Mouse (Mus musculus): ENCODE data around the gene Capn8.

Capn8 gene

DNA sequence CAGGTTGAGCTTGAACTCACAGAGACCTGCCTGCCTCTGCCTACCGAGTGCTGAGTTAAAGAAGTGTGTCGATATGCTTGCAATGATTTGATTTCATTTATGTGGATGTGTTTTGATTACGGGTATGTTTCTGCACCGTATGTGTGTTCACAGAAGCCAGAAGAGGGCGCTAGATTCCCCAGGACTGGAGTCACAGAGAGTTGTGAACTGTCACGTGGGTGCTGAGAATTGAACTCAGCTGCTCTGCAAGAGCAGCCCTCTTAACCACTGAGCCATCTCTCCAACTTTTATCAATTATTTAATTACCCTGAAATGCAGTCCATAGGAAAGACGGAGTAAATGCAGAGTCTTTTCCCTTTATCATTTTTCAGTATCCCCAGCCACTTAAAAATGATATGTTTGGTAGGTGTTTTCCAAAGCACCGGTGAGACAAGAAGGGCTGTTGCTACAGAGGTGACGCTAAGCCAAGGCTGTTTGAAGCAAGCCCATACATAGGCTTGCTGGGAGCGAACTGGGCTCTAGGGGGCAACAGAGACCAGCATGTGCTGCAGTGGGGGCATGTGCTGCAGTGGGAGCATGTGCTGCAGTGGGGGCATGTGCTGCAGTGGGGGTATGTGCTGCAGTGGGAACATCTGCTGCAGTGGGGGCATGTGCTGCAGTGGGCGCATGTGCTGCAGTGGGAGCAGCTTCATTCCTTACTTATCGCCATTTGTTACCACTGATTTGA, 11.0 kb upstream of the Capn8 start:
- peak; percentile 19 for DNase-seq (ENCODE audit: low spot score)

DNA sequence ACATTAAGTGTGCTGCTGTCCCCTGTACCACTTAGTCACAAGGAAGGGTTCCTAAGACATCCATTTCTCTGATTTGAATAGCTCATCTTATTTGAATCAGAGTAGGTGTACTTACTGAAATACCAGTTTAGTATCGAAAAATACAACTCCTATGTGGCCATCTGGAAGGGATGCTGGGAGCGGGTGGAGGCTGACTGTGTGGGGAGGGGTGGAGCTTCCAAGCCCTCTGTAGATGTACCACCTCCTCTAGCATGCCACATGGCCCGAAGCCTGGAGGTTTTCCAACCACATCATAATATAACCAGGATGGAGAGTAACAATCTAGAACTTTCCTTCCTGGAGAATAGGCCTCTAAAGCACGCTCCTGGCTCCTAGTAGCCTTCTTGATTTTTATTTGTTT, 6.5 kb upstream of the Capn8 start:
- DNase-seq (ENCODE audit: low spot score) = no peak

DNA sequence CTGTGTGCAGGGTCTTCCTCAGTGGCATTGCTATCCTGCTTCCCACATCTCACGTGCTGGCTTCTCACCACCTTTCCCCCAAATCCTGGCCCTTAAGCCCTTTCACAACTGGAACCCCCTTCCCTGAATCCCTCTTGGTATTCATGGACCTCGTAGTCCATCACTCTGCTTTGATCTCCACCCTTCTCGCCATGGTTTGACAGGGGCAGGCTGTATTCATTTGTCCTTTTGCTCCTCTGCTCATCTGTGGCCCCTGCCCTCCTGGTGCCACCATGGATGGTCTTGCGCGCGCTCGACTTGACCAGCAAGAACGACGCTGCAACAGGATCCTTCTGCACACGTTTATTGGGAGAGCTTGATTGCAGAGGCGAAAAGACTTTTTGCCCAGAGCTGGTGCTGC, 5.3 kb upstream of the Capn8 start:
- DNase-seq (ENCODE audit: low spot score) = no peak

DNA sequence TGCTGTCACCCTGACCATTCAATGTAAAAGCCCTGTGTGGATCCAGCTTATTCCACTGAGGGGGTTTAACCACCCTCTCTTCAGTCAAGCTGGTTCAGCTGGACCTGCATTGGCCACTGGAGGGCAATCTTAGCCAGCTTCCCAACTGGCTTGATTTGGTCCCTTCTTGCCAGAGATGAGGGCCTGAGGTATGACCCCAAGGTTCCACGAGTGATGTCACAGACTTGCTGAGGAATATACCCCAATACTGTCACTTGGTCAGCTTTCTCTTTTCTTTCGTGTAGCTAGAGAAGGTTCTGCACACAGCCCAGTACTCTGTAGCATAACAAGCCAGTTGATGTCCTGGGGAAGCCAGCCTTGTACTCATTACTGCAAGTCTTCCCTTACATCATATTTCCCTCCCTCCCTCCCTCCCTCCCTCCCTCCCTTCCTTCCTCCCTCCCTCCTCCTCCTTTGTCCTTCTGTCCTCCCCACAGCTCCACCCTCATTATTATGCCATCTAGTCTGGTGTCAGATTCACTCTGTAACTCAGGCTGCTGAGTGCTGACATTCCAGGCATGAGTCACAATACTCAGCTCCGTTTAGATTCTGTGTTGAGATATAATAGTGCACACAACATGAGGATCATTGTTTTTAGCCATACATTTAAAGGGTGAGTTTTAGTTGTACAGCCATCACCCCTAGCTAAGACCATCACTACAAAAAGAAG, 4.3 kb upstream of the Capn8 start:
- DNase-seq (ENCODE audit: low spot score) = no peak

DNA sequence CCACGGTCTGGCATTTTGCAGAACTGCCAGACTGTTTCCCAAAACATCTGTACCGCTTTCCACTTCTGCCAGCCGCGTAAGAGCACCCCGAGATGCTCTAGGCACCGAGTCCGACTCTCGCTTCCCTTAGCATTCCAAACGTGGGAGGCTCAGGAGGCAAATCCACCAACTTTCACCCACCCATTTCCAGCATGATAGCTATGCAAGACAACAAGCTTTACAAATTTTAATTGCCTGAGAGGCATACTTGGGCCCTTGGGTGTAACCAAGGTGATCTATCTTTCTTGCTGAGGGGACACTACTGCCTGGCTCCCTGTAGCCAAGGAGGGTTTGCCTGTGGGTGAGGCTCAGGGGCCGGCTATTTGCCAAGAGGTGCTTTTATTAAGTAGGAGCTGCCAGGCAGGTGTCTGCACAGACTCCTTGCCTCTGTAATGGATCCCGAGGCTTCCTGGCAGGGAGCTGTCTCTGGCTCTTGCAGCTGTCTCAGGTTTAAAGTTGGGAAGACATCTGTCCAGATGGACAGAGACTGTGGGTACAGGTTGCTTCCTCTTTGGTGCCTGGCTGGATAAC, 2.8 kb upstream of the Capn8 start:
- no peak for DNase-seq (ENCODE audit: low spot score)

DNA sequence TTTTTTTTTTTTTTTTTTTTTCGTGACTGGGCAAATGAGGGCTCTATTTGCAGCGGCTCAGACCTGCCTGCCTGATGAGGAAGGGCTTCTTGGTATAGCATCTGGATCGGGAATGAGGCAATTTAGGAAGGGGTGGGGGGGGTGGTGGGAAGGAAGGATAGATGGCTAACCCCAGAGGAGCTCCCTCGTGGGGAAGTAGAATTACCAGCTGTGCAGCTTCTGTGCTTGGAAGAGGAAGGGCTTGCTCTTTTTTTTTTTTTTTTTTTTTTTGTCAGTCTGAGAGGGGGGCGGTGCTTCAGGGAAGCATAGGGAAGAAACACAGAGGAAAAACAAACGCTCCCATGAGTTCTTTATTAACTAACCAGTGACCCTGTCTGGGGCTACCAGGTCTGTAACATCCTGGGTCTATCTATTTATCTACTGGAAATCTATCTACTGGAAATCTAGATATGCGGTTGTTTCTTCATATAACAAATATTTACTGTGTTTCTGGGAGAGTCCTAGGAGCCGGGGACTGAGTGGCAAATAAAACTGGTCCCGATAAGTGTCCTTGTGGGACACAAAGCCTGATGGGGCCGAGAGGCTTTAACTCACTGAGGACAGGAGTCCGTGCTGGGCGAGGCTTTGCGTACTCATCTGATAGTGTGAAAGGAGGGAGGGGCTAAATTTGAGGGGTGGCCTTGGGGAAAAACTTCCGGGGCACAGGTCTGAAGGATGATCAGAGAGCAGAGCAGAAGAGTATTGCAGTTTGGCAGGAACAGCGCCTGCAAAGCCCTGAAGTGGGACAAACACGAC, 2.0 kb upstream of the Capn8 start:
- no peak for DNase-seq (ENCODE audit: low spot score)

DNA sequence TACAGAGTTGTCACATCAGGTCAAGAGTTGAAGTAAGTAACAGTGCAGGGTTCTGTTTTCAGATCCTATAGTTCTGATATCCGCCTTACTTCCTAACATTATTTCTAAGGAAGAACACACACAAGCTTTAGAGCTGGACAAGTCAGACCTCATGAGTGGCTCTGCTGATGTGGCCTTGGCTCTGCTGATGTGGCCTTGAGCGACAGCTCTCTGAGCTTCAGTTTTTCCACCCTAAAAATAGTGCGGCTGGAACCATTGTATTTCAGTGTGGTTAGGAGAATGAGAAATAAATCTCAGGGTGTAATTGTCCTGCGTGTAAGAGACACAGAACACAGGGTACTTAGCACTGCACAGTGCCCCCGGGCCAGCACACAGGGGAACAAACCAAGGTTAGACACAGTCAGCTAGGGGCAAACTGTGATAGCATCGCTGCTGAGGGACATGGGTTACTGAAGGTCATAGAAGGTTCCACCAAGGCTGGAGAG, 586 bp downstream of the Capn8 start:
- DNase-seq (ENCODE audit: low spot score) = no peak

DNA sequence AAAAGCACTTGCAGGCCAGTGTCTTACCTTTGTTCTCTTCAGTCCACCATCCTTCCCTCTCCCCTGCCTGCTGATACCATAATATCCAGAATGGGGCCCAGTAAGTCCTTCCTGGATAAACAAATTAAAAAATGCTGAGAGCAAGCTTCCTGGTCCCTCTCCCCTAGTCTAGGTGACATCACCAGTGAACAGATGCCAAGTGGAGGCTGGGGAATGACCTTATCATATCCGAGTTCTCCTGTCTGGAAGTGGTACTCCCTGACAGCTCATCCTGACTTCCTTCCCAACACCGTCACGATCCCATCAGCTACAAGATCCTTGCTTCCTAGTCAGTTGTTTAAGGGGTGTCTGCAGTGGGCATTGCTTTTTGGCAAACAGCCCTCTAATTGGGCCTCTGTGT, 6.3 kb downstream of the Capn8 start:
- DNase-seq (ENCODE audit: low spot score) = no peak

DNA sequence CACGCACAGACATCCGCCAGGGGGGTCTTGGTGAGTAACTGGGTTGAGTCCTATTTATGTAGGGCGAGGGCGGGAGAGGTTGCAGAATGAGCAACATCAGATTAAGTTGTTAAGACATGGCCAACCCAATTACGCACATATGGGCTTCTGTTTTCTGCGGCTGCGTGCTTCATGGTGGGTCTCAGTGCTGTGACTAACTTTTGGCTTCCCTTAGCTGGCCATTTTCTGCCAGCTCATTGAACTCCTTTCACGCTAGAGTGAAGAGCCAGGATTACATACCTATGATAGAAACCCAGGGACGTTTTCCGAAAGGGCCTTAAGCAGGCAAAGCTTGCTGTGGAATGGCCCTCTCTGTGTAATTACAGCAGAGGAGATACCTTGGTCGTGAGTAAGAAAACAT, 7.2 kb downstream of the Capn8 start:
- DNase-seq (ENCODE audit: low spot score) = no peak

DNA sequence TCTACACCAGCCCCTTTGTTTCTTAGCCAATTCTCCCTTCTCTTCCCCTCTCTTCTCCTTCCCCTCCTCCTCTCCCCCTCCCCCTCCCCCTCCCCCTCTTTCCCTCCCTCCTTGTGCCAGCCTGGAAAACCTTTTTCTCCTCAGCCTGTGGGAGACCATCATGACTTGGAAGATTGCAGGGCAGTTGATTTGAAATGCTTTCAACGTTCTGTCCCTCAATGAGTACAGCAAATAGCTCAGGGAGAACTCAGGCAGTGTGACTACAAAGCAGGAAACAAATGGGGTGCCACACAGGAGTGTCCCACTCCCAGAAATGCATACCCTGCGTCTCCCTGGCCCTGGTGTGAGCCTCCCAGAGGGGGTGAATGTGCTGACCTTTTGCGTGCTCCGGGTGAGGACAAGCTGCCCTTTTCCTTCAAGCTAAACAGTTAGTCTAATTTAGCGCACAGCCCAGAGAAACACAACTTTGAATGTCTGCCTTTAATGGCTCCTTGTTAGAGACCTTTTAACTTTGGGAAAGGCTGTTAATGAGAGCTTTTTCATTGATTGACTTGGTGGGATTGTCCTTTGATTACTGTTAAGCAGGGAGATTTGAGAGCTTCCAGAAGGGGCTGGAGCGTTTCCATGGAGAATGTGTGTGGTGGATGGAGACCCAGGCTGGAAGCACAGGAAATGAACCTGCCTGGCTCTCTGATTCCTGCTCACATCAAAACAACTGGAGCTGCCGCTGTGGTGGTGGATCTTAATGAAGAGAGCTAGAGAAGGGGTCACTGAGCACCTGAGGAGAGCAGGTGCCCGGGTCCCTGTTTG, 9.3 kb downstream of the Capn8 start:
- DNase-seq (ENCODE audit: low spot score) = no peak

DNA sequence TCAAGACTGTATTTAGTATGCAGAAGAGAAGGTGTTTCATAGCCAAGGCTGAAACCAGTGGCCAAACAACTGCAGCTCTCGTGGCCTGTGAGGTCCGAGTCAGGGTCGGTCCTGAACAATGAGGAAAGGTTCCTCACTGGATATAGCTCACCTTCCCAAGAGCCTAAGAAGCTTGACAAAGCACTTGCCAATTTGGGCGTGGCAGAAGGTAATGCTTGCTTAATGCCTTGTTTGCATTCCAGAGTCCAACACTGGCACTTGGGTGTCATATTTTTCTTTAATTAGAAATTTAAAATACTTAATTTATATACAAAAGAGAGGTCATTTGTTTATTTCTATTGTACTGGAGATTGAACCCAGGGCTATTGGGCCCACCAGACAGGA, 9.9 kb downstream of the Capn8 start:
- no peak for DNase-seq (ENCODE audit: low spot score)

DNA sequence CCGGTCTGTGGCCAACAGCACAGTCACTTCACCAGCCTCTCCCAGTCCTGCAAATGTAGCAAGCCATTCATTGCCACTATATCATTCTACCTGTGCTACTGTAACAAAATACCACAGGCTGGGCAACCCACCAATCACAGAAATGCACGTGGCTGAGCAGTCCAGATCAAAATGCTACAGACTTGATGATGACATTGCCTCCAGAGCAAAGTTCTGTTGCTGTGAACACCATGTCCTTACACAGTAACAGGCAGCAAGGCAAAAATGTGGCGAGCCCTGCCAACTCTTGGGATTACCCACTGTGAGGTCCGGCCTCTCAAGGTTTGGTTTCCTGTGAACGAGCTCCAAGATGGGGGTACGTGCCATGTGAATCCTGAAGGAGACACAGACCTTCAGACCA, 19.4 kb downstream of the Capn8 start:
- no peak for DNase-seq (ENCODE audit: low spot score)

DNA sequence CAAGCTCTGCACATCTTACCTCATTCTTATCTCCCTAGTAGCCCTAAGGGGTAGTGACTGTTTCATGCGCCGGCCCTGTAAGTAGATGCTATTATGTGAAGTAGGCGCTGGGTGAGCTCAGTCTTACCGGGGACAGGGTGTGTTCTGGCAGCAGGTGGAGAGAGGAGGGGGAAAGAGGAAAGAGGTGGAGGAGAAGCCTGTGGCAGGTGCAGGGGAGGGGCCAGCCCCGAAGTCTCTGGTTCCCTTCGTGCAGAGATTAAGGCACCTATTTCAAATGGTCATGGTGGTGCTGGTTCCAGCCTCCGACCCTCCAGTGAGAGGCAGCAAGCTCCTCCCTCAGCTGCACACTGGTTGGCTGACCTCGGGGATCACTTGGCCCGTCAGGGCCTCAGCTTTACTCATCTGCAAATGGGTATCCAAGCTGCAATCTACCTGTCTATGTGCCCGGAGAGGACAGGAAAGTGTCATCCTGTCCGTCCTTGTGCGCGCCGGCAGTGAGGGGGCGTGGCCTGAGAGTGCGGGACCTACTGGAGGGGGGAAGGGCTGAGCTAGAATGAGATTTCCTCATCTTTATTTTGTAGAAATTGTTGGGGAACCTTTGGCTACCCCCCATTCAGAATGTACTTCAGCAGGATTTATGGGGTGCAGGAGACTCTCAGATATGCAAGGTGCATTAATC, 20.5 kb downstream of the Capn8 start:
- DNase-seq (ENCODE audit: low spot score) = peak; percentile 7

DNA sequence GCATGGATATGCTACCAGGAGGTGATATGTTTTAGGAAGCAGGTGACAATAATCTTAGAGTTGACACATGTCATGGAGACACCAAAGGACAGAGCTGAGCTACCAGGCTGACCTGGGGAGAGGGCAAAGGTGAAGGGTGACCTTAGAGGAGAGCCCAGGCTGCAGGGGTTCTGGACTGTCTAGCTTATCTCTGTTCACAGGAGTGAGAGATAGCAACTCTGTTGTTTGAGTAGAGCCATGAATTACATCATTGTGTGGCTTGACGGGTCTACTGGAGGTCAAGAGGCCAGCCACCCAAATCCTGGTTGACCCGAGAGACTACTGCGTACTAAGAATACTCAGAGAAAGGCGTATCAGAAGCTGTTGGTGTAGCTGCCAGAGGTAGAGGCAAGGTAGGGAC, 22.9 kb downstream of the Capn8 start:
- no peak for DNase-seq (ENCODE audit: low spot score)

DNA sequence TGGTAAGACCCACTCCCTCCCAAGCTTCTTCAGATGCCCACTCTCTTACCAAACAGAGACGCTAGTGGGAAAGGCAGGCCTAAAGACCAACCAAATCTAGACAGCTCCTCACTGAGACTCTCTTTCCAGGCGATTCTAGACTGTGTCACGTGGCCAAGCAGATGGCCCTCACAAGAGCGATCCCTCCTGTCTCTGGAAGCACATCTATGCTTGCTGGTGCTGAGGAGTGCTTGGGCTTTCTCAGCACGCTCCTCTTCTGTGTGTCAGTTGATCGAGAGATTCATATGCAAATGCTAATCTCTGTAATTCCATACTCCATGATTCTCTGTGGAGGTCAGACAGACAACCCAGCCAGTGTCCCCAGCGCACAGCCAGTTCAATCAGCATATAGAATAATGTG, 26.7 kb downstream of the Capn8 start:
- no peak for DNase-seq (ENCODE audit: low spot score)

DNA sequence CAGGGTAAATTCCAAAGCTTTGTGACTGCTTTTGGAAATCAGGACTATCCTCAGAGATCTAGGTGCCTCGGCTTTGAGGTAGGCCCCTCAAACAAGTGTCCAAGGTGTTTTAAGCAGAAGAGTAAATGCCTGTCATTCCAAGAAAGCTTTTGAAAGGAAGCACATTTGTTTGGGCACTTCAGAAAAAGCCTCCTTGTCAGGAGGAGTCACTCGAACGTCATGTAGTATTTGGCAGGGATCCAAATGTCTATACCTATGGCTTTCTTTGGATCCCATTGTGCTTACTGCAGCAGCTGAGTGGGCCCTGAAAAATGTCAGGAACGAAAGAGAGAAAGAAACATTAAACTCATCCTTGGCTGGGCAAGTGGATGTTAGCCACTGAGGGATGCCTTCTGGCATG, 27.6 kb downstream of the Capn8 start:
- DNase-seq (ENCODE audit: low spot score) = no peak

DNA sequence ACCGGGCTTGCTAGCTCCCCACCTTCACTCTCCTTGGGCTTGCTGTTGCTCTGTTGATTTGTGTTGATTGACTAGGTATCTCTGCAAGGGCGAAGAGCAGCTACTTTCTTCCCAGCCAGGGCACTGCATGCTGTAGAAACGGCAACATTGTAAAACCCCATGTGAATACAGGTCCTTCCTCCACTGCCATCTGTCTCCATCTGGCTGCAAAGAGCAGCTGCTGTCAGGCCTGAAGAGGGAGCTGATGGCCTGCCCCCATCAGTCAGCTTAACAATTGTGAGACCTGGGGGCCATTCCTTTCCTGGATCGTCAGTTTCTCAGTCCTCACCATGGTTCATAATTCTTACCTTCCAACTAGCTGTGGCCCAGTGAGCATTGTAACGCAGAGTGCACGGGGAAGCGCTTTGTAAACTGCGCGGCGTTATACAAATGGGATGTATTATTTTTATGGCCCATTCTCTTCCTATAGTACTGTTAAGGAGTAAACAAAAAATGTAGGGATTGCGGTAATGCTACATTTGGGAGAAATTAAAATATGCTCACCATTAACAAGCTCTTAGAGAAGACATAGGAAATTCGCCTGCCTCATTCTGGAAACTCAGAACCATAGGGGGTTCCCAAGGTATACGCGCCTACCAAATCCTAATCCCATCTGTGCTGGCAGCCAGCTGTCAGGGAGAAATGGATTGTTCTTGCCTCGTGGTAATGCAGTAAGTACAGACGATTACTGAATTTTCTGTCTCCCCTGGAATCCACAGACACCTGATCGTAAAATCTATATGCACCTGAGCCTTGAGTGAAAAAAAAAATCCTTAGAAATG, 40.7 kb downstream of the Capn8 start:
- no peak for DNase-seq (ENCODE audit: low spot score)

DNA sequence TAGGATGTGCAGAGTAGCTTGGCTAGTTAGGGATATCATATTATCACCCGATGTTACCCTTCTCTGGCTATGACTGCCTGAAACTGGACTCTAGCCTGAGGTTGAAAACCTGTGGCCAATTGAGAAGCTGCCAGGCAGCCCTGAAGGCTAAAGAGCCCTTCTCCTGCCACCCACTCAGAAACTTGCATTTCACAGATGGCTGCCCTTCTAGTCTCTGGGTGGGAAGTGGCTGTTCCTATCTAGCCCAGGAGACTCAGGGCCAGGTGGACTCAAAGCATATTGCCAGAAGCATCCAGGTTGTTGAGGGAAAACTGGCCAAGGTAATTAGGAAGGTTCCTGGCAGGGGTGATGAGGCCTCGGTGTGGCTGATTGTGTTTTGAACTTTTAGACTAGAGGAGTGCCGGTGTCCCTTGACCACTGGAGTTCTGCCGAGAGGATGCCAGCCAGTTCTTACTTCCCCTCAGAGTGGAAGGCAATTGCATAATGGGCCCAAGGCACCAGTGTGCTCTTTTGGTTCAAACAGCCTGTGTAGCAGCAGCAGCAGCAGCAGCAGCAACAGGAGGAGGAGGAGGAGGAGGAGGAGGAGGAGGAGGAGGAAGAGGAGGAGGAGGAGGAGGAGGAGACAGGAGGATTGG, 45.0 kb downstream of the Capn8 start:
- no peak for DNase-seq (ENCODE audit: low spot score)

DNA sequence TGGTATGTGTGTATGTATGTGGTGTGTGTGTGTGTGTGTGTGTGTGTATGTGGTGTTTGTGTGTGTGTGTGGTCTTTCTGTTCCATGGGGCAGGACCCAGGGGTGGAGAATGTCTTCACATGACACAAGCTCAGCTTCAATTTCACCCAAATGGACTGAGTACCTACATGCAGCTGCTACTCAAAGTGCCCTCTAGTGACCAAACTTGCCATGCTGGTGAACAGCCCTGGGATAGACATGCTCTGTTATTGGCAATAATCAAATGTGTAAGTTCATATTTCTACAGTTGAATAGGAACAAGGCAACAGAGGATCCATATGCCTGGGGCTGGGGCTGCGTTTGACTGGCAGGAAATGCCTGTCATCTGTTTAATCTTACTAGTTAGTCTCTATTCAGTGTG, 50.7 kb downstream of the Capn8 start:
- no peak for DNase-seq (ENCODE audit: low spot score)
